Mouse (Mus musculus): ENCODE measurements at regions not wholly inside any gene's neighbourhood (a gene's known extent, or its start where the extent isn't known, plus 50 kb on each side); places are given as distances from the start of the nearest gene placed in this dataset.
A peak's percentile ranks its signal among the peaks of the same experiment; 100 is the strongest.
"Not testable (repeated sequence)": the region's sequence is repeated elsewhere in the genome, so short reads cannot be mapped to it uniquely, and the experiment has no call there.

DNA sequence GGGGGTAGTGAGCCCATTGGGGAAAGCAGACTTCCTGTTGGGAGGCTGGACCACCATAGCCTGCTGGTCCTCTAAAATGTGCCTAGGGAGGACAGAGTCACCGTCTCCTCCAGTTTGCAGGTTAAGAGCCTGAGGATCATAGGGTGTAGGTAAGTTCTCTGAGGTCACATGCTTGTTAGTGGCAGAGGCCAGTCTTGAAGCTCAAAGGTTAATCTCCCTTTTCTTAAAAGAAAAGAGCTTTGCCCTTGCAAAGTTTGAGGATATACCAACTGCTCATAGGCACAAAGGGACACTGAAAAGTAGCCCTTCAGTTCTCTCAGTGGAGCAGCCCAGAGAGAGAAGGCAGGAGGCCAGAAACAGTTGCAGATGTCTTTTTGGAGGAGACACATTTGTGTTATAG lies 116.7 kb downstream of the Dmrta2 start:
- Histone ChIP-seq H3K4me3 (ENCODE audit: insufficient read depth in 1 of 2, low read depth in 1 of 2, low read length in 2 of 2, poor library complexity in 1 of 2, severe bottlenecking in 1 of 2) (no peak overlapping the region), H3K27ac (ENCODE audit: insufficient read depth, low read depth, low read length, poor library complexity, severe bottlenecking) (no peak overlapping the region), H3K36me3 (ENCODE audit: control insufficient read depth, insufficient read depth, low read length, poor library complexity, severe bottlenecking) (no peaks in the 10 kb centered on the region), H3K4me1 (ENCODE audit: control insufficient read depth in 2 of 2, insufficient read depth in 2 of 2, low read length in 2 of 2, poor library complexity in 1 of 2) (no peaks in the 10 kb centered on the region), H3K9ac (ENCODE audit: insufficient read depth, low read depth, low read length, poor library complexity, severe bottlenecking) (no peak overlapping the region), H3K9me3 (ENCODE audit: control insufficient read depth, insufficient read depth, low read depth, low read length) (no peaks in the 10 kb centered on the region)
- DNase-seq (ENCODE audit: low read depth, low spot score) = no peak
- in situ Hi-C loops (cut with MboI; ENCODE audit: low sequenced_read_pairs in 2 of 2, unreplicated experiment in 2 of 2) = no loop called here
- TF ChIP-seq CHD2 (IDR thresholded peaks at IDR 0.05; ENCODE audit: low read depth, low read length) = no peak

DNA sequence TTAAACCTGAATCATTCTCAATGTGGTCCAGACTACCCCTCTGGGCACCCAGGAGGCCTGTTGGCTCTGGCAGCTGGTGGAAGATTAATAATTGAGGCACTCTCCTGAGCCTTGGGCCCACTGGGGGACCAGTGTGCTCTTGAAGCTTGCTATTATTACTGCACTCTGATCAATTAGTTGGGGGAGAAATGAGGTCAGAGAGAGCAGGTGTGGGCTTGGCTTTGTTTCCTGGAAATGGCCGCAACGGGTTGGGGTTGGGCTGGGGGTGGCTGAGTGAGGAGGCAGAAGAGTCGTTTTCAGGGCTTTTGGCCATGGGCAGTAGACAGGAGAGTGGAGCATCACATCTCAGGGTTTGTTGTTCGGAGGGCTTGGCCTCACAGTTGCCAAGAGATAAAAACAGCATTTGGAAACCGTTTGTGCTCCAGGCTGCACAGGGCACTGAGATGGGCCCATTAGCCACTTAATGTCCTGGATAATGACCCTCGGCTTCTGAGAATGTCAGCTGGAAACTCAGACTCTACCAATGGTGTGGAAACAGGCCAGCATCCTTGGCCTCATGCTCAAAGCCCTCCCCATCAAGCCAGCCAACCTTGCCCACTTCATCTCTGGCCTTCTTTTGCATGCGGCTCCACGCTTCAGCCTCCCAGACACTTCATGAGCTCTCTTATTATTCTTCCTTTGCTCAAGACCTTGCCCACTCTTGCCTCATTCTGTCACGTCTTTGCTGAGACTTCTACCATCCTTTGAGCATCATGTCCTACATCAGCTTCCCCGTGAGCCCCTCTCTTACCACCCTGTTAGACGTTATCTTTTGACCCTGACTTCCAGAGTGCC lies 118.1 kb downstream of the Dmrta2 start:
- Histone ChIP-seq H3K9ac (ENCODE audit: insufficient read depth, low read depth, low read length, poor library complexity, severe bottlenecking) (no peak overlapping the region), H3K9me3 (ENCODE audit: control insufficient read depth, insufficient read depth, low read depth, low read length) (no peaks in the 10 kb centered on the region), H3K36me3 (ENCODE audit: control insufficient read depth, insufficient read depth, low read length, poor library complexity, severe bottlenecking) (no peaks in the 10 kb centered on the region), H3K4me3 (ENCODE audit: insufficient read depth in 1 of 2, low read depth in 1 of 2, low read length in 2 of 2, poor library complexity in 1 of 2, severe bottlenecking in 1 of 2) (no peak overlapping the region), H3K27ac (ENCODE audit: insufficient read depth, low read depth, low read length, poor library complexity, severe bottlenecking) (no peak overlapping the region), H3K4me1 (ENCODE audit: control insufficient read depth in 2 of 2, insufficient read depth in 2 of 2, low read length in 2 of 2, poor library complexity in 1 of 2) (no peaks in the 10 kb centered on the region)
- TF ChIP-seq HCFC1 (IDR thresholded peaks at IDR 0.05; ENCODE audit: borderline replicate concordance, insufficient read depth, low read length) (no peak), ZC3H11A (IDR thresholded peaks at IDR 0.05; ENCODE audit: borderline replicate concordance, low read depth, low read length) (no peak), CHD2 (IDR thresholded peaks at IDR 0.05; ENCODE audit: low read depth, low read length) (no peak)
- DNase-seq (ENCODE audit: low read depth, low spot score) = no peak
- in situ Hi-C loops (cut with MboI; ENCODE audit: low sequenced_read_pairs in 2 of 2, unreplicated experiment in 2 of 2) = no loop called here

DNA sequence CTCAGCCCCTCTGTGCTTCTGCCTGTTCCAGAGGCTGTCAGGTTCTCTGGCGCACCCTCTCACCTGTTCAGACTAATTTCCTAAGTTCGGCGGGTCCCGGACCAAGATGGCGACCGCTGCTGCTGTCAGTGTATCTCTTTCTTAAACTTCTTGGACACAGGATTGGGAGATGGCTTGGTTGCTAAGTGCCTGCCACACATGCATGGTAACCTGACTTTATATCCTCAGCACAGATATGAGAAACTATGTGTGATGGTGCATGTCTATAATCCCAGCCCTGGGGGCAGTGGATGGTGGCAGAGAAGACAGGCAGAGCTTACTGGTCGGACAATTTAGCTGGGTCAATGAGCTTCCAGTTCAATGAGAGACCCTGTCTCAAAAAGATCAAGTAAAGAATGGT lies 126.3 kb downstream of the Dmrta2 start:
- DNase-seq (ENCODE audit: low read depth, low spot score) = not testable (repeated sequence)

DNA sequence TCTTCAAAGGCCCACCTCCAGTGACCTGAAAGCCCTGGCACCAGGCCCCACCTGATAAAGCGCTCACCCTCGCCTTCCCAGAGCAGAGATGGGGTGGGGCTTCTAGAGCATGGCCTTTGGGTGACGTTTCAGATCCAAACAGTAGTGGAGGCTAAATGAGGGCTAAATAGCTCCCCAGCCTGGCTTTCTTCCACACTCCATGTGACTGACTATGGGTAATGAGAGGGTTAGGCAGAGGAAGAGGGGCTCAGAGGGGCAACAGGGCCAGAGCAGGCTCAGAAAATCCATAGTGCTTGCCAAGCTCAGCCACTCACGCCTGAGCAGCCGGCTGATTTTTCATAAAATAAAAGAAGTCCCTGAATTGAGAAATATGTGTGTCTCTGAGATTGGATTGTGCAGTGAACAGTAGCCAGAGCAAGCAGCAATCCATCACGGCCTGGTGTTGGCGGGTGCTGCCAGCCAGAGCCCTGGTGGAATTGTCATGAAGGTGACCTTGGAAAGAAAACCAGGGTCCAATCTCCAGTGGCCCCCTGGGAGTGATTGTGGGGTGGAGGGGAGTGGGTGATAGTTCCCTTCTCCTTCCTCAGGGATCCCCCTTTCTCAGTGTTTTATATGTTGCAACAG lies 128.9 kb downstream of the Dmrta2 start:
- Histone ChIP-seq H3K27ac (ENCODE audit: insufficient read depth, low read depth, low read length, poor library complexity, severe bottlenecking) (no peak overlapping the region), H3K9ac (ENCODE audit: insufficient read depth, low read depth, low read length, poor library complexity, severe bottlenecking) (no peak overlapping the region), H3K4me3 (ENCODE audit: insufficient read depth in 1 of 2, low read depth in 1 of 2, low read length in 2 of 2, poor library complexity in 1 of 2, severe bottlenecking in 1 of 2) (no peak overlapping the region), H3K9me3 (ENCODE audit: control insufficient read depth, insufficient read depth, low read depth, low read length) (no peaks in the 10 kb centered on the region), H3K4me1 (ENCODE audit: control insufficient read depth in 2 of 2, insufficient read depth in 2 of 2, low read length in 2 of 2, poor library complexity in 1 of 2) (no peaks in the 10 kb centered on the region), H3K36me3 (ENCODE audit: control insufficient read depth, insufficient read depth, low read length, poor library complexity, severe bottlenecking) (no peaks in the 10 kb centered on the region)
- in situ Hi-C loops (cut with MboI; ENCODE audit: low sequenced_read_pairs in 2 of 2, unreplicated experiment in 2 of 2) = no loop called here
- DNase-seq (ENCODE audit: low read depth, low spot score) = no peak
- TF ChIP-seq ZC3H11A (IDR thresholded peaks at IDR 0.05; ENCODE audit: borderline replicate concordance, low read depth, low read length) (no peak), MAFK (IDR thresholded peaks at IDR 0.05; ENCODE audit: insufficient read depth, low read depth, low read length) (no peak), HCFC1 (IDR thresholded peaks at IDR 0.05; ENCODE audit: borderline replicate concordance, insufficient read depth, low read length) (no peak), ZNF384 (IDR thresholded peaks at IDR 0.05; ENCODE audit: low read depth, low read length) (no peak), CHD2 (IDR thresholded peaks at IDR 0.05; ENCODE audit: low read depth, low read length) (no peak)

More for the DNA sequence above, 126.3 kb downstream of the Dmrta2 start:
- H3K9me3 ChIP-seq (ENCODE audit: control insufficient read depth, insufficient read depth, low read depth, low read length); H3K4me1 ChIP-seq (ENCODE audit: control insufficient read depth in 2 of 2, insufficient read depth in 2 of 2, low read length in 2 of 2, poor library complexity in 1 of 2); in situ Hi-C loops (cut with MboI; ENCODE audit: low sequenced_read_pairs in 2 of 2, unreplicated experiment in 2 of 2); H3K27ac ChIP-seq (ENCODE audit: insufficient read depth, low read depth, low read length, poor library complexity, severe bottlenecking); H3K36me3 ChIP-seq (ENCODE audit: control insufficient read depth, insufficient read depth, low read length, poor library complexity, severe bottlenecking); H3K9ac ChIP-seq (ENCODE audit: insufficient read depth, low read depth, low read length, poor library complexity, severe bottlenecking): not testable (repeated sequence)
- H3K4me3 ChIP-seq (ENCODE audit: insufficient read depth in 1 of 2, low read depth in 1 of 2, low read length in 2 of 2, poor library complexity in 1 of 2, severe bottlenecking in 1 of 2) = peak overlapping the region; percentile 24 to 42; a peak in 3 of 4 replicates

DNA sequence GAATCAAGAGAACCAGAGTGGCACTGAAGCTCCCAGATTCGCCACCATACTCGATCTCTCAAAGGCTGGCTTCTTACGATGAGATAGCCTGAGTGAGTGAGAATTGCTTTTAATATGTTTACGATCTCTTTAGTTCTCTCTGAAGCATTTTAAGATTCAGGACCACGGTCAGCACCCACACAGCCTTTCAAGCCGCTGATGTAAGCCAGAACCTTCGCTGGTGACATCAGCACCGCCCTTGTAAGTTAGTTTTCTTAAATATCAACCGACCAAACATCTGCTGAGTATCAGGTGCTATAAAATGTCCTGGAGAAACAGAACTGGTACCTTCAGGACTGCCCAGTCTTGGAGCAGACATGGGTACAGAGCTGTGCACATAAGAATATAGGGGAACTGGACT lies 141.6 kb downstream of the Dmrta2 start:
- H3K9me3 ChIP-seq (ENCODE audit: control insufficient read depth, insufficient read depth, low read depth, low read length) = no peaks in the 10 kb centered on the region
- no peak for TF ChIP-seq ZC3H11A (IDR thresholded peaks at IDR 0.05; ENCODE audit: borderline replicate concordance, low read depth, low read length)
- no peak for TF ChIP-seq ZNF384 (IDR thresholded peaks at IDR 0.05; ENCODE audit: low read depth, low read length)
- no peak for TF ChIP-seq CHD2 (IDR thresholded peaks at IDR 0.05; ENCODE audit: low read depth, low read length)
- TF ChIP-seq MAFK (IDR thresholded peaks at IDR 0.05; ENCODE audit: insufficient read depth, low read depth, low read length) = no peak
- TF ChIP-seq HCFC1 (IDR thresholded peaks at IDR 0.05; ENCODE audit: borderline replicate concordance, insufficient read depth, low read length) = no peak
- H3K4me1 ChIP-seq (ENCODE audit: control insufficient read depth in 2 of 2, insufficient read depth in 2 of 2, low read length in 2 of 2, poor library complexity in 1 of 2) = no peaks in the 10 kb centered on the region
- in situ Hi-C loops (cut with MboI; ENCODE audit: low sequenced_read_pairs in 2 of 2, unreplicated experiment in 2 of 2) = no loop called here
- DNase-seq (ENCODE audit: low read depth, low spot score) = peak; percentile 50
- H3K27ac ChIP-seq (ENCODE audit: insufficient read depth, low read depth, low read length, poor library complexity, severe bottlenecking) = no peak overlapping the region
- H3K4me3 ChIP-seq (ENCODE audit: insufficient read depth in 1 of 2, low read depth in 1 of 2, low read length in 2 of 2, poor library complexity in 1 of 2, severe bottlenecking in 1 of 2) = no peak overlapping the region
- no peaks in the 10 kb centered on the region for H3K36me3 ChIP-seq (ENCODE audit: control insufficient read depth, insufficient read depth, low read length, poor library complexity, severe bottlenecking)
- H3K9ac ChIP-seq (ENCODE audit: insufficient read depth, low read depth, low read length, poor library complexity, severe bottlenecking) = no peak overlapping the region
